Mouse (Mus musculus): ENCODE results near the gene Bysl.
"Not testable (repeated sequence)": the region's sequence is repeated elsewhere in the genome, so short reads cannot be mapped to it uniquely, and the experiment has no call there.

GRCm38 (mm10) chr17:47598580-47599304 is 12.6 kb downstream of the Bysl start:
- not testable (repeated sequence) for TF ChIP-seq CTCF, EP300 (IDR thresholded peaks at IDR 0.05; ENCODE audit: low read depth)
